Mouse (Mus musculus) forebrain, postnatal 0 days (tissue): Measurements from ENCODE around the gene 1700109H08Rik. TPM values are rescaled to one million over a fixed set of nuclear protein-coding genes. Genes with fewer than 3 reads are reported as not detected.
"Not testable (repeated sequence)": the region's sequence is repeated elsewhere in the genome, so short reads cannot be mapped to it uniquely, and the experiment has no call there.

ENCODE experiments used
- ATAC-seq: fragments of 200-750 bp; cut with Nextera tagmentation; 2 replicates; pipeline ENCODE4 v1.8.0; 2017; ENCODE audit warnings: mild to moderate bottlenecking, moderate library complexity
- DNase-seq: peaks from one replicate; pipeline ENCODE4 v3.0.0-alpha.2; 2015
- H3K27ac ChIP-seq: fragments of 300-500 bp; sonication (generic); 2 replicates; pipeline ENCODE4 v1.5.1; 2014; ENCODE audit warnings: low read depth, mild to moderate bottlenecking, antibody characterized with exemption, low read length, moderate library complexity, mixed read lengths
- H3K27me3 ChIP-seq: fragments of 300-500 bp; sonication (generic); 2 replicates; pipeline ENCODE4 v1.6.1; 2014; ENCODE audit warnings: mild to moderate bottlenecking, low read length, mixed read lengths; ENCODE audit not compliant: insufficient read depth
- H3K36me3 ChIP-seq: fragments of 300-500 bp; sonication (generic); 2 replicates; pipeline ENCODE4 v1.6.1; 2014; ENCODE audit warnings: mild to moderate bottlenecking, moderate library complexity; ENCODE audit not compliant: insufficient read depth
- H3K4me1 ChIP-seq: fragments of 300-500 bp; sonication (generic); 2 replicates; pipeline ENCODE4 v1.6.1; 2014; ENCODE audit warnings: antibody characterized with exemption; ENCODE audit not compliant: insufficient read depth
- H3K4me2 ChIP-seq: fragments of 300-500 bp; sonication (generic); 2 replicates; pipeline ENCODE4 v1.6.1; 2014; ENCODE audit warnings: low read depth, mild to moderate bottlenecking, moderate library complexity
- H3K4me3 ChIP-seq: fragments of 300-500 bp; sonication (generic); 2 replicates; pipeline ENCODE4 v1.5.1; 2014; ENCODE audit warnings: low read depth, low read length, mixed read lengths
- H3K9ac ChIP-seq: fragments of 300-500 bp; sonication (generic); 2 replicates; pipeline ENCODE4 v1.6.1; 2014; ENCODE audit warnings: mild to moderate bottlenecking
- H3K9me3 ChIP-seq: fragments of 300-500 bp; sonication (generic); 2 replicates; pipeline ENCODE4 v1.6.1; 2016; ENCODE audit warnings: low read length
- CTCF ChIP-seq: sonication (generic); IDR thresholded peaks from 2 replicates; pipeline ENCODE4 v1.5.1; 2016; ENCODE audit warnings: antibody characterized with exemption, control low read depth, low read depth
- WGBS: fragments of 180-500 bp; shearing (Covaris S2); extraction: QIAGEN DNeasy Blood & Tissue Kit; methylation state at CpG from one replicate; pipeline ENCODE4 v1.1.7; 2014; 5-methylcytosine and 5-hydroxymethylcytosine counted together
- polyA plus RNA-seq: library from polyadenylated mRNA; unstranded; fragments of >200 nt; fragmentation: Nextera tagmentation; extraction: Ambion mirVana; gene quantifications from 2 replicates; pipeline ENCODE4 v1.2.1, GENCODE M21; 2015
- total RNA-seq: library from RNA; depleted of rRNA; stranded (reverse); fragments of >200 nt; gene quantifications from 2 replicates; pipeline ENCODE4 v1.2.3, GENCODE M21; 2014

1700109H08Rik gene
- total and polyA plus RNA-seq, 2 experiments from 2014 or later = 1.1 to 4.9 TPM

- Histone ChIP-seq H3K4me3 (no peak overlapping the region), H3K9me3 (no peaks in the 10 kb centered on the region), H3K36me3 (peaks cover 3% of the 10 kb centered on the region; the same call in 1 of the 2 replicates), H3K27me3 (no peaks in the 10 kb centered on the region), H3K4me1 (peaks cover 12% of the 10 kb centered on the region; the same call in 1 of the 2 replicates), H3K4me2 (no peak overlapping the region), H3K27ac (no peak overlapping the region), H3K9ac (no peak overlapping the region)
- no peak for TF ChIP-seq CTCF
- DNase-seq = no peak
- 94% methylated on average over 5 of the region's 5 CpGs for WGBS
- ATAC-seq = no peak
Observed at GRCm38 (mm10) chr5:3598766-3599165, 27.4 kb downstream of the 1700109H08Rik start.

GRCm38 (mm10) chr5:3600298-3600697 lies 28.9 kb downstream of the 1700109H08Rik start:
- WGBS = 74% methylated on average over 1 of the region's 1 CpGs
- Histone ChIP-seq H3K36me3 (peaks cover 17% of the 10 kb centered on the region), H3K27ac (no peak overlapping the region), H3K4me3 (no peak overlapping the region), H3K4me2 (no peak overlapping the region), H3K9ac (no peak overlapping the region), H3K4me1 (peaks cover 5% of the 10 kb centered on the region; the same call in 1 of the 2 replicates), H3K27me3 (no peaks in the 10 kb centered on the region), H3K9me3 (no peaks in the 10 kb centered on the region)
- TF ChIP-seq CTCF = no peak
- ATAC-seq (no peak), DNase-seq (no peak)

GRCm38 (mm10) chr5:3600790-3601189 lies 29.4 kb downstream of the 1700109H08Rik start:
- 0 out of 2 replicates have a peak, but pooled peaks cover 3% of the 10 kb centered on the region for H3K4me1 ChIP-seq
- peaks cover 22% of the 10 kb centered on the region for H3K36me3 ChIP-seq
- DNase-seq = no peak
- no peak overlapping the region for H3K4me2 ChIP-seq
- no peak overlapping the region for H3K9ac ChIP-seq
- no peak overlapping the region for H3K4me3 ChIP-seq
- no peaks in the 10 kb centered on the region for H3K27me3 ChIP-seq
- 92% methylated on average over 3 of the region's 3 CpGs for WGBS
- H3K27ac ChIP-seq = no peak overlapping the region
- H3K9me3 ChIP-seq = no peaks in the 10 kb centered on the region
- no peak for TF ChIP-seq CTCF
- ATAC-seq = no peak

- WGBS = 96% methylated on average over 9 of the region's 9 CpGs
- DNase-seq = no peak
- Histone ChIP-seq H3K36me3 (peaks cover 56% of the 10 kb centered on the region), H3K4me3 (no peak overlapping the region), H3K4me1 (no peaks in the 10 kb centered on the region), H3K27ac (no peak overlapping the region), H3K9me3 (no peaks in the 10 kb centered on the region), H3K9ac (no peak overlapping the region), H3K27me3 (no peaks in the 10 kb centered on the region), H3K4me2 (no peak overlapping the region)
- no peak for ATAC-seq
- no peak for TF ChIP-seq CTCF
Observed at GRCm38 (mm10) chr5:3607114-3607513, 35.7 kb downstream of the 1700109H08Rik start.

GRCm38 (mm10) chr5:3609241-3609640 lies 37.9 kb downstream of the 1700109H08Rik start:
- no peaks in the 10 kb centered on the region for H3K4me1 ChIP-seq
- H3K9ac ChIP-seq = no peak overlapping the region
- H3K9me3 ChIP-seq = no peaks in the 10 kb centered on the region
- ATAC-seq (no peak), DNase-seq (no peak)
- no peak overlapping the region for H3K27ac ChIP-seq
- H3K4me3 ChIP-seq = no peak overlapping the region
- H3K36me3 ChIP-seq = peaks cover 56% of the 10 kb centered on the region
- H3K27me3 ChIP-seq = no peaks in the 10 kb centered on the region
- WGBS = 94% methylated on average over 7 of the region's 7 CpGs
- no peak for TF ChIP-seq CTCF
- H3K4me2 ChIP-seq = no peak overlapping the region

GRCm38 (mm10) chr5:3611835-3612234 lies 40.5 kb downstream of the 1700109H08Rik start:
- 98% methylated on average over 2 of the region's 2 CpGs for WGBS

GRCm38 (mm10) chr5:3620486-3620885 lies 49.1 kb downstream of the 1700109H08Rik start:
- TF ChIP-seq CTCF = no peak
- 86% methylated on average over 7 of the region's 7 CpGs for WGBS
- ATAC-seq (no peak), DNase-seq (no peak)
- Histone ChIP-seq H3K36me3 (peaks cover 53% of the 10 kb centered on the region), H3K9me3 (no peaks in the 10 kb centered on the region), H3K4me1 (no peaks in the 10 kb centered on the region), H3K4me3 (no peak overlapping the region), H3K9ac (no peak overlapping the region), H3K27me3 (no peaks in the 10 kb centered on the region), H3K4me2 (no peak overlapping the region), H3K27ac (no peak overlapping the region)

More at GRCm38 (mm10) chr5:3611835-3612234, 40.5 kb downstream of the 1700109H08Rik start:
- ATAC-seq, H3K4me1 ChIP-seq, H3K9me3 ChIP-seq, H3K9ac ChIP-seq, H3K27ac ChIP-seq, H3K27me3 ChIP-seq, H3K4me2 ChIP-seq, H3K4me3 ChIP-seq, DNase-seq: not testable (repeated sequence)
- H3K36me3 ChIP-seq = peaks cover 49% of the 10 kb centered on the region
